Mouse (Mus musculus) bone marrow macrophage, adult 2 months (primary cell): ENCODE measurements at regions not wholly inside any gene's neighbourhood (a gene's known extent, or its start where the extent isn't known, plus 50 kb on each side); places are given as distances from the start of the nearest gene placed in this dataset.

Experiments
- CTCF ChIP-seq: IDR thresholded peaks from 2 replicates; pipeline ENCODE4 v1.5.1; 2012; ENCODE audit warnings: low read depth, mild to moderate bottlenecking, low read length, moderate library complexity
- POLR2A ChIP-seq: IDR thresholded peaks from 2 replicates; pipeline ENCODE4 v1.6.1; 2012; ENCODE audit warnings: mild to moderate bottlenecking, low read depth, low read length, borderline replicate concordance

DNA sequence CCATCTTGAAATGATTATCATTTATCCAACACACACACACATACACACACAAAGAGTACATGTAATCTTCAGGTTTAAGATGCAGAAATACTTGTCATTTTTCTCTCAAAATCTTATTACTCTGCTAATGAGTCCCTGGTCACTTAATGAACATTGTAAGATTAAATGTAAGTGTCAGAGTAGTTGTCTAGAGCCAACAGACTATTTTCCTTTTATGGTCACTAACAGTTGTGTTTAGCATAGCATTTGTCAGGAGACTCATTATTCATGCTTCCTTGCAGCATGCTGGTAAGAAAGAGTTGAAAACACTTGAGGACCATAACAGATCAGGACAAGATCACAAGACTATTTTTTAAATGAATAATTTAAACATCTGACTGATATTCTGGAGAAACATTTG, 618.3 kb downstream of the Rapgef2 start:
- TF ChIP-seq CTCF, result no peak
- TF ChIP-seq POLR2A, result no peak
